Mouse (Mus musculus): Measurements from ENCODE around the gene Gm21913. TPM values are rescaled to one million over a fixed set of nuclear protein-coding genes. Genes with fewer than 3 reads are reported as not detected.

The Gm21913 gene
- polyA plus RNA-seq (2017; shearing (Covaris generic)): not detected

DNA sequence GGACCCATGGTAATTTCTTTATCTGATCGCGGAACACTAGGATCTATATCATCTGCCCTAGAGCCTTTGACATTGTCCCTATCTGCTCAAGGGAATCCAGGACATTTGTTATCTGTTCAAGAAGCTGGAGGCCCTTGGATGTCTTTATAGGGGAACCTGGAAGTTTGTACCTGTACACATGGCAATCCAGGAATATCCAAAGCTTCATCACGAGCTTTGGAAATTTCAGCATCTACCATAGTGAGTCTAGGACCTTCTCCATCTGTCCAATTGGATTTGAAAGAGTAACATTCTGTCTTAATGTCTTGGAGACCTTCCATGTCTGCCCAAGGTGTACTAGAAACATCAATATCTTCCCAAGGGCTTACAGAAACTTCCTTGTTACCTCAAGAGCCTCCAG lies at the start of gene Gm21913:
Gene Gm21913, plus strand, starts transcription at position 301 of the 400 bp plus-strand sequence.

Other genes with a start within 250 kb of the Gm21913 start
- gene Gm29110, start 153.4 kb upstream of the Gm21913 start, polyA plus RNA-seq (2017; shearing (Covaris generic)): not detected